Mouse (Mus musculus) kidney, postnatal 10 days (tissue): ENCODE measurements around the gene Npb.

Source experiments
- DNase-seq: peaks from one replicate; pipeline ENCODE4 v3.0.0; 2021; ENCODE audit warnings: mixed read lengths

Gene Npb

DNA sequence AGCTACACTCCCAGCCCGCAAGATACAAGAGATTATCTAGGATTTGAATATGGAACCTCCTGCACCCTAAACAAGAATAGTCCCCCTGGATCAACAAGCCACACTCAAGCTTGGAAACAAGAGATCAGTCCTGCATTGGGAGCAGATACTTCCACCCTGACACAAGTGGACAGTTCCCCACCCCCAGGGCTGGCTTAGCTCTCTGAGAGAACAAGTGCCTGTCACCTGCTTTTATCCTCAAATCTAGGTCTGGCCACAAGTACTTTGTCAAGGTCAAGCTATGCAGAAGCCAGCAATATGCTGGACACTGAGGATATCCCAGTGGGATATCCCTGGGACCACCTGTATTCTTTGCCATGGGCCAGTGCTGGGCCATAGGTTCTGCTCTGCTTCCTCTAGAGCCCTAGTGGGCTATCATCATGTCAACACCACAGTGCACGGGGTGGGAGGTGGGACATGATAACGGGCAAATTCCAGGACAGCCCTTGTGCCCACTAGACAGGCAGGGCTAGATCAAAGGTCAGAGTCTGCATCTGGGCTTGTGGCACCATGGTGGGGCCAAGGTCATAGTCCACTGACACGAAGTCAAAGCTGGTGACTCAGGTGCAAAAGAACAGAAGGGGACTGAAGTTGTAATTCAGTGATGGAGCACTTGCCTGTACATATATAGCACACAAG, 8.5 kb downstream of the Npb start:
- peak; percentile 55 for DNase-seq

DNA sequence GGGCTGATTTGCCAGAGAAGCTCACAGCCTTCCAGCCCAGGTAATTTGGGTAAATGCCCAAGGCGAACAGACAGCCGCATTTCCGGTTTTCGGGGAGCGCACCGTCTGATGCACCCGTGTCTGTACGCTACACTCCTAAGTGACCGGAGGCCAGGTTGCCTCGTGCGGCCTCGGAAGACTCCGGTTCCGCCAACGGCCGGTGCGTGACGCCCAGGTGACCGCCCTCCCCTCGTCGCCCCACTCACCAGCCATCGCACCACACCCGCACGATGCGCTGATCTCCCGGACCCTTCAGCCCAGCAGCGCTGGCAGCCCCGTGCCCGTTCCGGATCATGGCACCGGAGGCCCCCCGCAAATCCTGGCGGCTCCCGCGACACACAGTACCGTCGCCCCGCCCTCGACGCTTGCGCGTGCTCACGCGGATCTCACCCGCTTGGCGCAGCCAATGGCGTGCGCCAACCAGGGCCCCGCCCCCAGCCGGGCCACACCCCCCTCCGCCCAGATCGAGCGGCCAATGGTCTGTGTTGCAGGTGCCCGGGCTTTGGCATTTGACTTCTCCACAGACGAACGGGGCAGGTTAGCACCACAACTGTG, 9.3 kb downstream of the Npb start, which contains the start of gene Pcyt2:
Gene Pcyt2 (minus strand): TSS at position 418 of the 594 bp plus-strand sequence.
- DNase-seq = peak; percentile 96

DNA sequence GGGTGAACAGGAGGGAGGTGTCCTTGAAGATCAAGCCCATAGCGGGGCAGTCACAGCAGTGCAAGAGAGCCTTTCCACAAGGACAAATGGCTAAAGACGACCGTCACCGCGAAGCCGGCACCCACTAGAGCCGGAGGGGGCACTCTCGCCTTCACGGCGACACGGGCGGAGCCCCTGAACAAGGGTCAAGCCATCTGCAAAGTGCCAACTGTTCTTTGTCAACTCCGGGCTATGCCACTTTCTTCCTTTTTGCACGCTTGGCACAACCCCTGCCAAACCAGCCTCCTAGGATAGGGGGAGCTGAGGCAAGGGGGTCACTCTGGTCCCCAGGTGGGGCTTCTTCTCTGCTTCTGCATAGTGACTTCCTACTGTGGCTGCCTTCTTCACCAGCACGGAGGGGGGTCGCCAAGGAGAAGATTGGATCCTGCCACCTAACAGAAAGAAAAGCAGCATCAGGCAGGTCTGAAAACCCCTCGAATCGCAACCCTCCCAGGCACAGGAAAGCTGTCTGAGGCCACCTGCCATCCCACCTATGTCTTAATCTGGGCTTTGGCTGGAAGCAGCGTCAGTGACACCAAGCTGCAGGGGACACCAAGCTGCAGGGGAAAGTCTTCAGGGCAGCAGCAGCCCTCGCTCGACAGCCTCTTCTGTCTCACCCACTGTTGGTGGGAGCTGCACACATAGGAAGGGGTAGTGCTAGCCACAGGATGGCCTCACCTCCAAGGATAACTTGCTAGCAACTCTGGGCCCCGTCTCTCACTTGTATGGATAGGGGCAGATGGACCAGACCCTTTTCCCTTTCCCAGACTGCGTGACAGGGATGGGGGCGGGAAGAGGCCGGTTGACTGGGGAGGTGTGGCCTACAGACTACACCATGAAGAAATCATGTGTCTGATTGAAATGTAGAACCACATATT, 10.6 kb downstream of the Npb start:
- peak; percentile 26 for DNase-seq

DNA sequence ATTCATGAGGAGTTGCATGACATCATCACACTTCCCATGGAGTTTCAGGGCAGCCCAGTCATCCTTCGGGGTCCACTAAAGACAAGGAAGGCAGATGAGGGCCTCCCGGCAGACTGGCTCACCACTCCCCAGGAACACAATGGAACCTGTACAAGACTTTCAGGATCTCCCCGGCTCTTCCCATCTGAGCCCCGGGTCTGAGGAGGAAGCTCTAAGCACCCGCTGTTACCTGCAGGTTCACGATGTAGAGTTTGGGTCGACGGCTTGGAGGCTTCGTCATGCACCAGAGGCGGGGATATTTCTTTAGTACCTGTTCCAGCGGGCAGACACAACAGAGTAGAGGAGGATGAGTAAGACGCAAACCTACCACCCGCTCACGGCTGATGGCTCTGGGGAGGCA, 11.9 kb downstream of the Npb start:
- no peak for DNase-seq

DNA sequence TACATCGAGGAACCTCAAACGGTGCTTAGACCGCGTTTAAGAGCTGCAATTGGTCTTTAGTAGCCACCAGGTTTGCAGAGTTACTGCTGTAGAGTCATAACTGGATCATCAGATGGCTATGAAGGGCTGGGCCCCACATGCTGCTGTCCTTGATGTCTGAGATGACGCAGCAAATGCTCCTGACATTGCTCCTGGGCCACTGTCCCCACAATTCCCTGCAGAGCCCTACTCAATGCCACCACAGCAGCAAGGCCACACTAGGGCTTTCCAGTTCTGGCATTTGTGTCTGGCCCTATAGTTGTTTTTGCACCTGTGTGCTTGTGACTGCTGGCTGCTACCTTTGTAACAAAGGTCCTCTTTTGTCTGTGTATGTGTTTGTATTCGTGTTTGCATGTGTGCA, 14.5 kb downstream of the Npb start:
- DNase-seq = no peak

DNA sequence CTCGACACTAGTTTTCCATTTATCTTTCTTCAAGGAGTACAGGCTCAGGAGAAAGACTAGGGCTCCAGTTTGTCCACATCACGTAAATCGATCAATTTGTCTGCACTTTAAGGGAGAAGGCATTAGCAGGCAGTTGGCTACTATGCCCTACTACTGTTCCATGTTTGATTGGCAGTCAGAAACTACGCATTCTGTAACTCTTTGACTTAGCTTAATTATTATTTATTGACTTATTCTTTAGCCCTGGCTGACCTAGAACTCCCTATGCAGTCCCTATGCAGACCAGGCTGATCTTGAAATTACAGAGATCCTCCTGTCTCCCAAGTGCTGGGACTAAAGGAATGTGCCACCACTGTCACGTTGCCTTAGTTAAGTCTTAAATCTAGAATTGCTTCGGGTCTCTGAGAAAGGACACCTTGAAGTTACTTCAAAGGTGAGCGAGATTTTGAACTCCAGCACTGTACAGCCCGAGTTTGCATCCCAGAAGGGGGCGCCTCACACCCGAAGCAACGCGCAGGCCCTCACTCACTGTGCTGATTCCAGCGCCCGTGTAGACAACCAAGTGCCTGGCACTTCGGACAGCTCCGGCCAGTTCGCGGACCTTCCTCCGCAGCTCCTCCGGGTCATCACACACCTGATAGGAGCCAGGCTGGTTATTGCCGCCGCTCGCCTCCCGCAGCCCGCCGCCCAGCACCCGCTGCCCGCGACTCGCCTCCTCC, 15.8 kb downstream of the Npb start:
- peak; percentile 86 for DNase-seq

DNA sequence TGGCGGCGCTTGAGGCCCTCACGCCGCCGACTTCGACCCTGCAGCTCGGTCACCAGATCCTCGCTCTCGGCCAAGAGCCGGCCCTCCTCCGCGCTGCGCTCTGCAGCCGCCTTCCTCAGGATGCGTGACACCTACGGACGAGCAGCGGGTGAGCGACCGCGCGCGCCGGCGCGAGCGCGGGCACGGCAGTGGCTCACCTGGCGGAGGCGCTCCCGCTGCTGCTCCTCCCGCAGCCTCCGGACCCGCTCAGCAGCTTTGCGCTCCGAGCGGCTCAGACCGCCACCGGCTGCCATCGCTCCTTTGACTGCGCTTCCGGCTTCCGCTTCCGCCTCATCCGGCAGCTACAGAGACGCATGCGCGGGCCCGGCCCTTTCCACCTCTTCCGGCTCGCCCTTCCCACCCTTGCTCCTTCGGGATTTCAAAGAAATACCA, 16.4 kb downstream of the Npb start:
- peak; percentile 94 for DNase-seq

DNA sequence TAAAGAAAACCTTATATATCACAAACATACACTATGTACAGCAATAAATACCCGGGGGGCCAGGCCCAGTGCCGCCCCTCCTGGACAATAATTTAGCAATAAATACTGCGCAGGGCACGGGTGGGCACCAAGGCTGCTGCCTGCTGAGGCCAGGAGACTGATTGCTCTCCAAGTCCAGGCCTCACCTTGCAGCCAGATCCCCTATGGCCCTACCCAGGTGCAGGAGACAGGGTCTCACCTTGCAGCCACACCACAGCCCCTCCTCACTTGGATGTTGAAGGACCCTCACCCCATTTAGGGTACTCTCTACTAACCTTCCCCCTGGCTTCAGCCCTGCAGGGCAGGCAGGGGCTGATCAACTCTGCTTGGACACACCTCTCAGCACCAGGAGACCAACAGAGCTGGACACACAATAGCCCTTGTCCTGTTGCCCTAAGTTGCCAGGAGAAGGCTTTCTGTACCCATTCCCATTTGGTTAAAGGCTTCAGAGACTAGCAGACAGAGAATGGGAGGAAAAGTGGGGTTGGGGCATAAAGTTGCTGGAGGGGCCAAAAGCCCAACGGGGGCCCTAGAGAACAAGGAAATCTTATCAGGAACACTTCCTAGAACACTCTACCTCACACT, 17.0 kb downstream of the Npb start, which contains the start of gene Sirt7:
Gene Sirt7 (minus strand): TSS at position 89 of the 624 bp plus-strand sequence.
- no peak for DNase-seq

DNA sequence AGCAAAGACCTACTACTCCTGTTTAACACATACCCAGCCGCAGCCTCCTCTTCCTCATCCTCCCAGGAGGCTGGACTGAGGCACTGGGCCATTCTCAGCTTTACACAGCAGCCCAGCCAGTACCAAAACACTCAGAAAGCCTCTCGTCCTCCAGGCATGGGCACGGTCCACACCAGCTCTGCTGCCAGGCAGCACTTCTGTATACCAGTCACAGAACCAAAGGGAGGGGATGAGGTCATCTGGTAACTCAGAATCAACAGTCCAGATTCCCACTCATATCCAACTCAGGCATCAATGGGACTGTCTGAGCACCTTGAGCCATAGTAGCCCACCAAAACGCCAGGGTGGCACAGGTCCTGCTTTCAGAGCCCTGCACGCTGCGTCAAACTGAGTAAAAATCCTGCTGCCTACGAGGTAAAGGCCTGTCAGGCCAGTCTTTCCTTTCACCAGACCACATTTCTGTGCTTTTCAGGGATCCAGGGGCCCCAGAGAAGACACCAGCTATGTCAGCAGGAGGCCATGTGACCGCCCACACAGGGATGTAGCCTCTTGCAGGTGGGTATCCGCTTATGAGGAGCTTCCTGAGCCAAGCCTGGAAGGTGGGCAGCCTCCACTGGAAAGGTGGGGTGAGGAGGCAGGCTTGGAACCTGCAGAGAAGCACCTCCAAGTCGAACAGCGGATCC, 18.6 kb downstream of the Npb start:
- peak; percentile 9 for DNase-seq

DNA sequence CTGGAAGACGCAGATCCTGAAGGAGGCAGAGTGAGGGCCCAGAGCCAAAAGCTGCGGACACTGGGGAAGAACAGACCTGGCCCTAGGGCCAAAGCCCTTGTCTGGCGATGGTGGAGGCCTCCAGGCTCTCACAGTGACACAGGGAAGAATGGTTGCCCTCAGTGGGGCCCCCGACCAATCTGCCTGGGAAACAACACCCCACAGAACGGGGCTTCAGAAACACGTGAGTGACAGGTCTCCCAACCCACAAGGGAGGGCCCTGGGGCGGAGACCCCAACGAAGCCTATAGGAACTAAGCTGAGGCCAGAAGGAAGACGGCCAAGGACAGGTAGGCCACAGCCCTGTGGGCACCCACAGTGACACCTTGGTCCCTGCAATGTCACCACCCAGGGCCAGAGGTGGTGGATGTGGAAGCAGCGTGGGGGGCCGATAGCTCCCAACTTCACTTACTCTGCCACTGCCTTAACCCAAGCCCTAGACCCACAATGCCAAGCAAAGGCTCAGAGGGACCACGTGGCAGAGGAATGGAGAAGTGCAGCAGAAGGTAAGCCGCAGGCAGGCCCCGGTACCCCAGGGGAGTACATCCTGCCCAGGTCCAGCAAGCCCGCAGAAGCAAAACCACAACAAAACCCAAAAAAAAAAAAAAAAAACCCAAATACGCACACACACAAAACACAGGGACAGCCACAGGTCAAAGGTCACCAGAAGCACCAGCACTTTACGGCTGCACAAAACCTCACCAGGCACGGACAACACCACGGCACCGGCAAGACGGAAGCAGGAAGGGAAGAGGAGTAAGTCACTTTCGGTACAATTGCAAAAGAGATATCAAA, 19.4 kb downstream of the Npb start:
- DNase-seq = peak; percentile 30

DNA sequence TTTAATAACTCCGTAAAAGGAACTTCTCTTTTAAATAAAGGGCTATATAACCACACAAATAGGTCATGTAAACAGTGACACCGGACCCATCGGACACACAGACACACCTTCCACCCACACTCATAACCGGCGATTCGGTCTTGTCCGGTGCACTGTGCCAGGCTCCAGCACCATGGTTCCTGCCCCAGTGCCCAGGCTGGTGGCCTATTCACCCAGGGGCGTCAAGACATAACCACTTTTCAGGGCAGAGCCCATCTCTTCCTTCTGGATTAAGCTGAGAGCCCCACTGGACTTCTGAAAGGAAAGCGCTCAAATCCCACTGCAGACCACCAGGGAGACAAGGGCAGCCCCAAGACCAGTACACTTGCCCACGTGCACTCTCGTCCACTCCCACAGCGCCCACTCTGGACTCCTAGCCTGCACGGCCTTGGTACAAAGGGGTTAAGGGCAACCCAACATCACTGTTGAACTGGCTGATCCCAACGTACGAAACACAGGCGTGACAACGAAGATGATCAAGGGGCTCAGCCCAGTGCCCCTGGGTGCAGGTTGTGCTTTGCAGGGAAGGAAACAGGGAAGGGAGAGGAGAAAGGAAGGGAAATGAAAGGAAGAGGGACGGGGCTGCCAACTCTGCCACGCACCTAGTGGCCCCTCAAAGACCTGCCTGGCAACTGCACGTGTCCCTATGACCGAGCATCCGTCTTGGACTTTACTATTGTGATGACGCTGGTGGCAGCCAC, 20.5 kb downstream of the Npb start:
- peak; percentile 10 for DNase-seq

DNA sequence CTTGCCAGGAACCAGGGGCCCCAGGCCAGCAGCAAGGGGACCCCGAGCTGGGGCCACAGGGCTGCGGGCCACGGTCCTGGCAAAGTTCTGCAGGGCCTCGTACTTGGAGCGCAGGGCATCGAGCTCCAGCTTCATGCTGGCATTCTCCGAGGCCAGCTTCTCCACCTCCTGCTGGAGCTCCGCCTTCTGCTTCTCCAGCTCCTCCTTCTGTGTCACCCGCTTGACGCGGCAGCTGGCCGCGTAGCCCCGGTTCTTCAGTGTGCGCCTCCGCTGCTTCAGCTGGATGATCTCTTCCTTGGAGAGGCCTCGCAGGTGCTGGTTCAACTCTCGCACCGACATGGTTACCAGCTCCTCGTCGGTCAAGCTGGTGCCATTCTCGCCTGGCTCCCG, 21.1 kb downstream of the Npb start:
- peak; percentile 61 for DNase-seq

DNA sequence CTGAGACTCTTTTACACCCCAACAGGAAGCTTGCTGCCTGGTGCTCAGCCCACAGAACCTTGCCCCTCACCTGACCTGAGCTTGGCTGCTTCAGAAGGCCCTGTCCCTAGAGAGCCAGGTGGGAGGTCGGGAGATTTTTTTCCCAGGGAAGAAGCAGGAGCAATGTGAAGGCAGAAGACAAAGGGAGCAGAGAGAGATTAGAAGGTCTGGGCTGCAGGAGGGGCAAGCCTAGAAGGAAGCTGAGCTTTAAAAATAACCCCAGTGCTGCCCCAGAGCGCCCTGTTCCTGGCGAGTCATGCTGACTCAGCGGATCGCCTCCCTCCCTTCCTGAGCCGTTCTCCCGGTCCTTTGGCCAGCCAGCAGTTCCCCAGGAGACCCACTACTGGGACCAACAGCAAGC, 21.6 kb downstream of the Npb start:
- DNase-seq = peak; percentile 74

DNA sequence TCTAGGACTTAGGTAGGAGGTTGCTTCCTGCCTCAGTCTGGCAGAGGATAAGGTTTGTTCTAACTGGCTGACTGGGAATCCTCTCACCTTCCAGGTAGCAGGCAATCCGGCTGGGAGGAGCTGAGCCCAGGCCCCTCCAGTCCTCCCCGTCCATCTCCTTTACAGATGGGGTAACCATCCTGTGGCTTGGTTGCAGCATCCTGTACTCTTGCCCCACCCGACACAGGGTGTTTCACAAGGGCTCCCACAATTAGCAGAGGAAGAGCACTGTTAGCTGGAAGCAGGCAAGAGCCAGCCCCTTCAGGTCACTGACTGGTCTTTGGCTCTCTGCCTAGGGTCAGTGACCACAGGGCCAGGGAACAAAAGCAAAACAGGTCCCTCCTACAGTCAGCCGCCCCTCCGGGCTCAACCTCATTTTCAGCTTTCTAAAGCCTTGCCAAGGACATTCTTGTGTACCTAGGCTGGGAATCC, 22.2 kb downstream of the Npb start:
- DNase-seq = peak; percentile 79

DNA sequence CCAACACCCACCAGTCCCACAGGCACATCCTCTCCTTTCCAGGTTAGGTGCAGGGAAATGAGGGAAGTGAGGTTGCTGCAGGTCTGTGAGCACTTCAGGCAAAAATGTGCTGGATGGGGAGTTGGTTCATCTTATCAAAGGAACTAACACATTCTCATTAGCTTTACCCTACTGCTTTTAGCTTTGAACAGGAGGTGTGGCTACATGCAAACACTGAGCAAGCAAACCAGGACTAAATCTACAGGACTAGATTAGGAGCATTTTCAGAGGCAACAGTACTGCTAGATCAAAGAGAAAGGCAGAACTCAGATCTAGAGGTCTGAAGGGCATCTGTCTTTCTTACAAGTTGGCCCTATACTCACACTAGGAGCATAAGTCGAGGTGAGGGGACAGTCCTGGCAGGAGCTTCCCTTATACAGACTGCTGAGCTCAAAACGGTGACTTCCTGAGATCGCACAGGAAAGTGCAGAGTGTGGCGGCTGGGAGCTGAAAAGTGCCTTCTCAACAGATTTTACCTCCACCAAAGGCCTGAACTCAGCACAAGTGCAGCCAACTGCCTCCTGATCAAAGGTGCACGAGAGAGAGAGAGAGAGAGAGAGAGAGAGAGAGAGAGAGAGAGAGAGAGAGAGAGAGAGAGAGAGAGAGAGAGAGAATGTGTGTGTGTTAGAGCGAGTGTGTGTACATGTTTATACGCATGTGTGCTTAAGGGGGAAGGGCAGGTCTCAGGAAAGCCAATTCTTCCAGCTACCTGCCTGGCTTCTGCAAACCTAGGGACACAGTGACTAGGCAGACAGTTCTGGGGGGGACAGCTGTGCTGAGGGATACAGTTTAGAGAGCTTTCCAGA, 22.8 kb downstream of the Npb start:
- peak; percentile 51 for DNase-seq

DNA sequence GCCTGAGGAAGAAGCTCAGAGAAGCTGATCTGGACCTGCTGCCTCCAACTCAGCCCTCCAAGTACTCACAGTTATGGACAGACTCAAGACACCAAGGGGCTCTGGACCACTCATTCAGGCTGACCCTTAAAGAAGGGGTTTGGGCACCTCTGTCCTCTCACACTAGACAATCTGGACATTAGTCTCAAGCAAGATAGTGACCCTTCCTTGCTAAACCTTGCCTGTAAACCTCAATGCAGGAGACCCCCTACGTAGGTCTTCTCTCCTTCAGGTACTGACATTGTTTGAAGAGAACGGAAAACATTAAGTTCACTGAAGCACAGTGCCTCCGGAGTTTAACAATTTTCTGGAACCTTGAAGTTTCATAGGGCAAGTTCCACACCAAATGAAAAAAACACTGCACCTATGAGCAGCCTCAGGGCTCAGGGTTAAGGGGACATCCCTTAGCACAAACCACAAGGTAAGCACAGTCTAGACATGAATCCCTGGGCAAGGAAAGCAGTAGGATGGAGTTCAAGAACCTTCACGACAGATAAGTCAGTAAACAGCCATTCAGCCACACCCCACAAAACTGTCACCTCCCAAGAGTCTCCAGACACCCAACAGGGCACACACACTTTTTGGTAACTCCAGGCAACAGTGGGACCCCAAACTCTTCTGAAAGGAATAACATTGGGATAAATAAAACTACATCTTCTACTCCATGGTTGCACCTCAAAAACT, 23.6 kb downstream of the Npb start:
- no peak for DNase-seq

DNA sequence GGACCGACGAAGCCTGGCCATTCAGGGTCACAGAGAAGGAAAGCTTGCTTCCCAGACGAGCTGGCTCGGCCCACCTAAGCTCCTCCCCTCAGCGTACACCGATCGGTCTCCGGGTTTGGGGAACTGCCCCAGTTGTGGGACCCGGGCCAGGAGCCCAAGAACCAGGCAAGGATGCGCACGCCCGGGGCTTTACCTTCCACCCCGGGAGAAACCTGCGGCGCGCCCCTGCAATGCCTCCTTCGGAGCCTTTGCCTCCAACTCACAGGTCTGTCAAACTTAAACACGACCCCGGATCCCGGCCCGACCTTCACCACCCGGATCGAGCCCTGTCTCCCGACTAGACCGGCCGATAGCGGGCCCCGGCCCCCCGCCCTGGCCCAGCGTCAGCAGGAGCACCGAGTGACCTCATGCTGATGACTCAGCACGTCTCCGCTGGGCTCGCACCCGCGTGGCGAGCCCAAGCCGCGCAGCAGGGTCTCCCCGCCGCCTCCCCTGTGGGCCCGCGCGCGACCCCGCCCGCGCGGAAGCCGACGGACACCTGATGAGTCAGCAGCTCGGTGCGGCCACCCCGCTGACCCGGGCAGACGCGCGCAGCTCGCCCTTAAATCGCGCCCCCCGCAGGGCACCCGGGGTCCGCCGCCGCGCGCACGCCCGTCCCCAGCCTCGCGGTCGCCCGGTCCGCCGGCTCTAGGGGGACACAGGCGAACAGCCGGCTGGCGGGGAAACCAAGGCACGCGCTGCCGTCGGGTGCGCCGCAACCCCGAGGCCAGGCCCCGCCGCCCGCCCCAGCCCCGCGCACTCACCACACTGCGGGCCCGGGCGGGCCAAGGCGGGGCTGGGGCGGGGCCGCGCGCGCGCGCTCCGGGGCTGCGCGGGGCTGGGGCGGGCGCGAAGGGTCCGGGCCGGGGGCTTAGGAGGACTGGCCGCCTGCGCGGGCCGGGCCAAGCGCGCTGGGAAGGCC, 24.6 kb downstream of the Npb start:
- peak; percentile 85 for DNase-seq
